Mouse (Mus musculus): ENCODE results near the gene Kdm2b. TPM values are rescaled to one million over a fixed set of nuclear protein-coding genes. Genes with fewer than 3 reads are reported as not detected.

Kdm2b gene
- total and polyA plus RNA-seq, 3 experiments = 29.2 to 48.9 TPM; not detected in 1

DNA sequence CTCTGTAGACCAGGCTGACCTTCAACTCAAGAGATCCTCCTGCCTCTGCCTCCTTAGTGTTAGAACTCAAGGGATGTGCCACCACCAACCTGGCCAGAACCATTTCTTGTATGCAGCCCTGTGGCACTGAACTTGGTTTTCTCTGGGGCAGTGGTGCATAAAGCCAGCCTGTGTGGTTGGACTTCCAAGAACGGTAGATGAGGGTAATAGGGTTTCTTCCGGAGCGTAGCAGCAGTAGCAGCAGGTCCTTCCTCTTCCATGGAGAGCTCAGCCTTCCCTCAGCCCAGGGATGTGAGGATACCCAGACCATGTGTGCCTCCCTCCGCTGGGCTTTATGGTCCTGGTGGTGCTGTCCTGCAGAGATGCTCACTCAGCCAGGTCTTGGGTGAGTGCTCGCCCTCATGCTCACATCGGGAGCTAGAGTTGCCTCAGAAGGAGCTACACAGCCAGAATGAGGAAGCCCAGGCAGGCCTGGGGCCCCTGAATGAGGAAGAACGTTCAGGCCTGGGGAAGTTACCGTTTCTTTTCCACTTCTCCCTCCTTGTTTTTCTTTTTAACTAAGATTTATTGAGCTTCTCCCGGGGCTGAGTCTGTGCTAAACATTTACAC lies 35.4 kb upstream of the Kdm2b start:
- Histone ChIP-seq H3K27ac (ENCODE audit: control insufficient read depth, low read depth, low read length) (peak overlapping the region; percentile 61), H3K4me3 (ENCODE audit: control insufficient read depth in 1 of 2, insufficient read depth in 1 of 2, low read depth in 2 of 2, low read length in 2 of 2) (peak overlapping the region; percentile 2 to 28; a peak in 1 of 4 replicates), H3K9me3 (replicated peaks; ENCODE audit: insufficient read depth, low read length) (no peaks in the 10 kb centered on the region), H3K79me2 (ENCODE audit: control insufficient read depth, insufficient read depth, low read length, poor library complexity) (no peaks in the 10 kb centered on the region), H3K9ac (ENCODE audit: control insufficient read depth, low read depth, low read length, poor library complexity, severe bottlenecking) (peak overlapping the region; percentile 50), H3K27me3 (ENCODE audit: control insufficient read depth in 1 of 2, insufficient read depth in 2 of 2, low read length in 2 of 2) (no peaks in the 10 kb centered on the region), H3K36me3 (ENCODE audit: control insufficient read depth in 1 of 2, insufficient read depth in 2 of 2, low read length in 2 of 2) (peaks cover 0 to 18% of the 10 kb centered on the region in 2 experiments; a peak in 2 of 4 replicates), H3K4me1 (ENCODE audit: control insufficient read depth in 1 of 2, insufficient read depth in 2 of 2, low read length in 2 of 2) (peaks cover 7 to 28% of the 10 kb centered on the region in 2 experiments)
- DNase-seq (ENCODE audit: low read depth, low spot score) = peak; percentile 87
- no peak for TF ChIP-seq MAZ (IDR thresholded peaks at IDR 0.05; ENCODE audit: low read depth, low read length)
- 0 out of 2 replicates have a peak, but pooled peaks have one; percentile 5 for TF ChIP-seq MAX (IDR thresholded peaks at IDR 0.05; ENCODE audit: low read length)
- TF ChIP-seq ZMIZ1 (IDR thresholded peaks at IDR 0.05; ENCODE audit: low read depth, low read length) = no peak
- TF ChIP-seq POLR2AphosphoS5 (IDR thresholded peaks at IDR 0.05; ENCODE audit: borderline replicate concordance, low read depth, low read length) = no peak
- TF ChIP-seq GATA1 (IDR thresholded peaks at IDR 0.05; ENCODE audit: low read depth, low read length) = no peak
- no peak for TF ChIP-seq CHD2 (IDR thresholded peaks at IDR 0.05; ENCODE audit: low read length)
- peak in 1 of 2 experiments; percentile 28; a peak in 1 of 4 replicates for TF ChIP-seq POLR2A (IDR thresholded peaks at IDR 0.05; ENCODE audit: control insufficient read depth in 1 of 2, insufficient read depth in 1 of 2, low read depth in 1 of 2, low read length in 2 of 2, poor library complexity in 1 of 2)
- TF ChIP-seq CHD1 (IDR thresholded peaks at IDR 0.05; ENCODE audit: low read depth, low read length) = no peak
- no peak for TF ChIP-seq SMC3 (IDR thresholded peaks at IDR 0.05; ENCODE audit: low read depth, low read length)
- TF ChIP-seq RCOR1 (IDR thresholded peaks at IDR 0.05; ENCODE audit: low read depth, low read length) = 0 out of 2 replicates have a peak, but pooled peaks have one; percentile 25
- no peak for TF ChIP-seq HCFC1 (IDR thresholded peaks at IDR 0.05; ENCODE audit: low read depth, low read length)
- no peak for TF ChIP-seq POLR2AphosphoS2 (IDR thresholded peaks at IDR 0.05; ENCODE audit: low read length)
- TF ChIP-seq USF1 (IDR thresholded peaks at IDR 0.05; ENCODE audit: low read depth, low read length) = no peak
- no peak for TF ChIP-seq E2F4 (IDR thresholded peaks at IDR 0.05; ENCODE audit: borderline replicate concordance, low read depth, low read length)
- TF ChIP-seq NRF1 (IDR thresholded peaks at IDR 0.05; ENCODE audit: insufficient read depth, low read depth, low read length, poor library complexity, severe bottlenecking) = no peak
- no peak for TF ChIP-seq NELFE (IDR thresholded peaks at IDR 0.05; ENCODE audit: low read depth, low read length)
- TF ChIP-seq TBP (IDR thresholded peaks at IDR 0.05; ENCODE audit: low read depth, low read length) = peak; percentile 95
- TF ChIP-seq ZNF384 (IDR thresholded peaks at IDR 0.05; ENCODE audit: low read depth, low read length) = no peak
- TF ChIP-seq MYB (IDR thresholded peaks at IDR 0.05; ENCODE audit: low read depth, low read length) = no peak
- TF ChIP-seq ZC3H11A (IDR thresholded peaks at IDR 0.05; ENCODE audit: low read depth, low read length) = no peak
- no peak for TF ChIP-seq USF2 (IDR thresholded peaks at IDR 0.05; ENCODE audit: borderline replicate concordance in 1 of 2, insufficient read depth in 1 of 2, low read depth in 1 of 2, low read length in 2 of 2)
- peak; percentile 68; the same call in 1 of the 2 replicates for TF ChIP-seq ELF1 (IDR thresholded peaks at IDR 0.05; ENCODE audit: low read depth, low read length)
- TF ChIP-seq GABPA (IDR thresholded peaks at IDR 0.05; ENCODE audit: low read depth, low read length) = no peak
- TF ChIP-seq JUND (IDR thresholded peaks at IDR 0.05; ENCODE audit: low read depth, low read length) = no peak
- peak; percentile 31; the same call in 1 of the 2 replicates for TF ChIP-seq MYC (IDR thresholded peaks at IDR 0.05; ENCODE audit: low read depth, low read length)
- peak; percentile 28; the same call in 1 of the 2 replicates for TF ChIP-seq SIN3A (IDR thresholded peaks at IDR 0.05; ENCODE audit: low read length)
- TF ChIP-seq UBTF (IDR thresholded peaks at IDR 0.05; ENCODE audit: borderline replicate concordance, insufficient read depth, low read depth, low read length) = peak; percentile 91; the same call in 1 of the 2 replicates
- no peak for TF ChIP-seq ETS1 (IDR thresholded peaks at IDR 0.05; ENCODE audit: low read depth, low read length)
- no peak for TF ChIP-seq BHLHE40 (IDR thresholded peaks at IDR 0.05; ENCODE audit: borderline replicate concordance, low read depth, low read length)
- TF ChIP-seq KAT2A (conservative IDR thresholded peaks at IDR 0.05; ENCODE audit: low read depth, low read length) = no peak
- no peak for TF ChIP-seq TAL1 (IDR thresholded peaks at IDR 0.05; ENCODE audit: low read length)
- no peak for TF ChIP-seq TCF12 (IDR thresholded peaks at IDR 0.05; ENCODE audit: low read depth, low read length)
- TF ChIP-seq MAFK (IDR thresholded peaks at IDR 0.05; ENCODE audit: borderline replicate concordance, low read depth, low read length) = no peak
- no peak for TF ChIP-seq CTCF (IDR thresholded peaks at IDR 0.05 in 2 of 3, conservative IDR thresholded peaks at IDR 0.05 in 1 of 3; ENCODE audit: control insufficient read depth in 1 of 3, insufficient read depth in 1 of 3, low read depth in 2 of 3, low read length in 3 of 3, poor library complexity in 1 of 3, severe bottlenecking in 1 of 3)
- no peak for TF ChIP-seq MEF2A (IDR thresholded peaks at IDR 0.05; ENCODE audit: extremely low read depth, insufficient replicate concordance, low read depth, low read length, poor library complexity, severe bottlenecking)
- TF ChIP-seq RAD21 (IDR thresholded peaks at IDR 0.05; ENCODE audit: low read depth, low read length) = no peak
- no peak; the same call in 1 of the 2 replicates for TF ChIP-seq MXI1 (IDR thresholded peaks at IDR 0.05; ENCODE audit: low read depth, low read length)

All from MEL (cell line).